Mouse (Mus musculus): ENCODE data around the gene Klrb1c.

GRCm38 (mm10) chr6:128733908-128734679 lies 54.9 kb downstream of the Klrb1c start:
- TF ChIP-seq EP300 (IDR thresholded peaks at IDR 0.05; ENCODE audit: insufficient read depth, low read depth, low read length), result no peak
- TF ChIP-seq CTCF (IDR thresholded peaks at IDR 0.05; ENCODE audit: low read depth, low read length), result no peak

Measured in ES-Bruce4 (cell line).